Mouse (Mus musculus) kidney, embryonic 15.5 days (tissue): ENCODE data around the gene Emc10. TPM values are rescaled to one million over a fixed set of nuclear protein-coding genes. Genes with fewer than 3 reads are reported as not detected.

ENCODE experiments used
- ATAC-seq: fragments of 200-750 bp; cut with Nextera tagmentation; replicated peaks from 2 replicates; pipeline ENCODE4 v1.8.0; 2017; ENCODE audit warnings: moderate TSS enrichment; ENCODE audit not compliant: low FRiP score
- H3K27ac ChIP-seq: fragments of 300-500 bp; sonication (generic); 2 replicates; pipeline ENCODE4 v1.5.1; 2015; ENCODE audit warnings: mild to moderate bottlenecking, inconsistent platforms
- H3K27me3 ChIP-seq: fragments of 300-500 bp; sonication (generic); 2 replicates; pipeline ENCODE4 v1.6.1; 2015; ENCODE audit warnings: inconsistent platforms
- H3K36me3 ChIP-seq: fragments of 300-500 bp; sonication (generic); 2 replicates; pipeline ENCODE4 v1.6.1; 2015; ENCODE audit warnings: inconsistent platforms
- H3K4me1 ChIP-seq: fragments of 300-500 bp; sonication (generic); 2 replicates; pipeline ENCODE4 v1.6.1; 2015; ENCODE audit warnings: inconsistent platforms
- H3K4me2 ChIP-seq: fragments of 300-500 bp; sonication (generic); 2 replicates; pipeline ENCODE4 v1.6.1; 2015; ENCODE audit warnings: moderate library complexity, mild to moderate bottlenecking, inconsistent platforms
- H3K4me3 ChIP-seq: fragments of 300-500 bp; sonication (generic); replicated peaks from 2 replicates; pipeline ENCODE4 v1.5.1; 2015; ENCODE audit warnings: mild to moderate bottlenecking, inconsistent platforms
- H3K9ac ChIP-seq: fragments of 300-500 bp; sonication (generic); 2 replicates; pipeline ENCODE4 v1.6.1; 2015; ENCODE audit warnings: mild to moderate bottlenecking, inconsistent platforms
- H3K9me3 ChIP-seq: fragments of 300-500 bp; sonication (generic); replicated peaks from 2 replicates; pipeline ENCODE4 v1.6.1; 2016; ENCODE audit warnings: inconsistent platforms
- WGBS: fragments of 180-500 bp; shearing (Covaris S2); methylation state at CpG from one replicate; pipeline ENCODE4 v1.1.7; 2015; ENCODE audit warnings: mixed read lengths; 5-methylcytosine and 5-hydroxymethylcytosine counted together
- polyA plus RNA-seq: library from polyadenylated mRNA; unstranded; fragments of >200 nt; fragmentation: Nextera tagmentation; extraction: Ambion mirVana; gene quantifications from 2 replicates; pipeline ENCODE4 v1.2.1, GENCODE M21; 2015

Gene Emc10
- polyA plus RNA-seq, 1 experiment from 2014 or later, result 120 TPM

GRCm38 (mm10) chr7:44474419-44474818 is 21.9 kb downstream of the Emc10 start:
- Histone ChIP-seq H3K4me2 (no peak overlapping the region), H3K27ac (no peak overlapping the region), H3K9ac (no peak overlapping the region), H3K27me3 (peaks cover 62% of the 10 kb centered on the region), H3K36me3 (0 out of 2 replicates have a peak, but pooled peaks cover 4% of the 10 kb centered on the region), H3K4me1 (peaks cover 16% of the 10 kb centered on the region; the same call in 1 of the 2 replicates), H3K9me3 (no peaks in the 10 kb centered on the region), H3K4me3 (no peak overlapping the region)
- WGBS, result 33% methylated on average over 4 of the region's 4 CpGs
- ATAC-seq, result peak; percentile 27; the same call in 1 of the 2 replicates

GRCm38 (mm10) chr7:44472961-44473646 is 23.2 kb downstream of the Emc10 start:
- peaks cover 50% of the 10 kb centered on the region for H3K27me3 ChIP-seq
- ATAC-seq, result no peak
- no peak overlapping the region for H3K27ac ChIP-seq
- H3K9me3 ChIP-seq, result no peaks in the 10 kb centered on the region
- no peak overlapping the region for H3K4me2 ChIP-seq
- H3K9ac ChIP-seq, result no peak overlapping the region
- WGBS, result 48% methylated on average over 9 of the region's 9 CpGs
- H3K4me3 ChIP-seq, result no peak overlapping the region
- peaks cover 26% of the 10 kb centered on the region for H3K4me1 ChIP-seq
- H3K36me3 ChIP-seq, result 0 out of 2 replicates have a peak, but pooled peaks cover 4% of the 10 kb centered on the region

GRCm38 (mm10) chr7:44472558-44472885 is 23.8 kb downstream of the Emc10 start:
- ATAC-seq, result no peak
- no peak overlapping the region for H3K4me2 ChIP-seq
- H3K9me3 ChIP-seq, result no peaks in the 10 kb centered on the region
- H3K9ac ChIP-seq, result no peak overlapping the region
- H3K4me1 ChIP-seq, result peaks cover 27% of the 10 kb centered on the region
- H3K27me3 ChIP-seq, result peaks cover 44% of the 10 kb centered on the region
- H3K36me3 ChIP-seq, result 0 out of 2 replicates have a peak, but pooled peaks cover 4% of the 10 kb centered on the region
- H3K4me3 ChIP-seq, result no peak overlapping the region
- 18% methylated on average over 1 of the region's 1 CpGs for WGBS
- no peak overlapping the region for H3K27ac ChIP-seq

GRCm38 (mm10) chr7:44471880-44472557 is 24.3 kb downstream of the Emc10 start:
- no peak for ATAC-seq
- H3K27me3 ChIP-seq, result peaks cover 40% of the 10 kb centered on the region
- H3K36me3 ChIP-seq, result 0 out of 2 replicates have a peak, but pooled peaks cover 4% of the 10 kb centered on the region
- H3K4me3 ChIP-seq, result no peak overlapping the region
- H3K9me3 ChIP-seq, result no peaks in the 10 kb centered on the region
- peaks cover 32% of the 10 kb centered on the region for H3K4me1 ChIP-seq
- H3K4me2 ChIP-seq, result no peak overlapping the region
- no peak overlapping the region for H3K9ac ChIP-seq
- 39% methylated on average over 6 of the region's 6 CpGs for WGBS
- no peak overlapping the region for H3K27ac ChIP-seq

DNA sequence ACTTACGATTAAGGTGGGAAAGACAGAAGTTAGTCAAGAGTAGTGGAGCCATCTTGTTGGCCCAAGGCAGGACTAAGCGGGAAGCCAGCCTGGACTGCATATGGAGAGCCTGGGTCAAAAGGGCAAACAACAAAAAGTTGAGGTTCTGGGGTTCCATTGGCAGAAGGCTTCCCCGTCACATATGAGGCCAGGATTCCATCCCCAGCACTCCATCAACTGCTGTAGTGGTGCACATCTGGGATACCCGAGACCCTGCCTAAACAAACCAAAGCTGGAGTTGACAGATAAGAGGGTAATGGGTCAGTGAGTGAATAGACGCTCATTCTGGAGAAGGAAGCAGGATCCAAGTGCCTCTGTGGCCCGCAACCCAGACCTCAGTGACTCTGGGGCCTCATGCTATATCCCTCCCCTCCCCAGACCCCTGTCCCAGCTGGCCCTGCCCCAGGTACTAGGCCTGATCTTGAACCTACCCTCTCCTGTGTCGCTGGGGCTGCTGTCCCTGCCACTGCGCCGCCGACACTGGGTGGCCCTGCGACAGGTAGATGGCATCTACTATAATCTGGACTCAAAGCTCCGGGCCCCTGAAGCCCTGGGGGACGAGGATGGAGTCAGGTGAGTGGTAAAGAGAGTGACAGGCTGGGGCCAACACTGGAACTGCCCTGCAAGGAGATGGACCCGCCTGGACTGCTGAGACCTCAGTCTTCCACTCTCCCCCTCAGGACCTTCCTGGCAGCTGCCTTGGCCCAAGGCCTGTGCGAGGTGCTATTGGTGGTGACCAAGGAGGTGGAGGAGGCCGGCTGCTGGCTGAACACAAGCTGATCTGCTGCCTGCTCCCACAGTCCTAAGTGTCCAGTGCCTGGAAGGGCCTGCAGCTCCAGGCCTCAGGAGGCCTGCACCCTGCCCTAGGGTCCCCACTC is 25.4 kb downstream of the Emc10 start:
- WGBS, result 81% methylated on average over 16 of the region's 16 CpGs

DNA sequence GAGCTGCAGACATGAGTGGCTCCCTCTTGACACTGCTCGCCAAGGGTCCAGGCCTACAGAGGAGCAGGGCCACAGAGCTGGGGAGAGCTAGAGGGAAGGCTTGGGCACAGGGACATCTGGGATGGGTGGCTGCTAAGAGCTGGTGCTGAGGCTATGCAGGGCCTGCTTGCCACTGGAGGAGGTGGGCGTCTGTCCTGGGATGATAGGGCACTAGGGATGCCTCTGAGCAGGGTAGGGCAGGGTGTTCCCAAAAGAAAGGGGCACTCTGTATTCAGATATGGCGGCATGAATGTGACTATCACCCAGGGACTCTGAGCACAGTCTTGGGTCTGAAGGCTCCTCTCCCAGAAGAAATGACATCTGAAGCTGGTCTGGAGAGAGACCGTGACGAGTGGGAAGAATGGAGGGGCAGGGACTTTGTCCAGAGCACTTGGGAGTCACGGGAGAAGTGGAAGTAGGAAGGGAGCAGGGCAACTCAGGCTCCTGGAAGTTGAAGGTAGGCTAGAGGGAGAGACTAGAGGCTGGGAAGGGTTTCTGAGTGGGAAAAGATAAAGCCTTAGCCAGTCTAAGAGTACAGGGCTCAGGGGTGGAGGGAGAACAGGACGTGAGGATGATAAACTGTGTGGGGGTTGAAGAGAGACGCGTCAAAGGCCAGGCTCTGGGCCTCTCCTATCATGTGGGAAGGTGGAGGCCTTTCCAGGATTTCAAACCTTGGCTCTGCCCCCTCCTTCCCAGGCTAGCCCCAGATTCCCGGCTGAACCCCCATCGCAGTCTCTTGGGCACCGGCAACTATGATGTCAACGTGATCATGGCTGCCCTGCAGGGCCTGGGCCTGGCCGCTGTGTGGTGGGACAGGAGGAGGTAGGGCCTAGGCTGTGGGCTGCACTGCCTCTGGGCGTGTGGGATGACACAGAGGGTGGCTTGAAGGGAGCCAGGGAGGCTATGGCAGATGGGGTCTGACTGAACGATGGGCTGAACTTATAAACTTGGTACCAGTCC is 26.4 kb downstream of the Emc10 start:
- Histone ChIP-seq H3K4me1 (peaks cover 34% of the 10 kb centered on the region), H3K27ac (no peak overlapping the region), H3K9ac (no peak overlapping the region), H3K4me2 (no peak overlapping the region), H3K9me3 (no peaks in the 10 kb centered on the region), H3K36me3 (0 out of 2 replicates have a peak, but pooled peaks cover 4% of the 10 kb centered on the region), H3K4me3 (no peak overlapping the region), H3K27me3 (peaks cover 25% of the 10 kb centered on the region)
- 87% methylated on average over 16 of the region's 16 CpGs for WGBS
- no peak for ATAC-seq

More for the DNA sequence above, 25.4 kb downstream of the Emc10 start:
- Histone ChIP-seq H3K27me3 (peaks cover 30% of the 10 kb centered on the region), H3K4me3 (no peak overlapping the region), H3K36me3 (0 out of 2 replicates have a peak, but pooled peaks cover 4% of the 10 kb centered on the region), H3K9me3 (no peaks in the 10 kb centered on the region), H3K27ac (no peak overlapping the region), H3K9ac (no peak overlapping the region), H3K4me1 (peaks cover 34% of the 10 kb centered on the region), H3K4me2 (no peak overlapping the region)
- no peak for ATAC-seq

GRCm38 (mm10) chr7:44468644-44469285 is 27.6 kb downstream of the Emc10 start:
- H3K27me3 ChIP-seq, result peaks cover 26% of the 10 kb centered on the region
- no peak for ATAC-seq
- peaks cover 29% of the 10 kb centered on the region for H3K4me1 ChIP-seq
- no peak overlapping the region for H3K27ac ChIP-seq
- H3K9me3 ChIP-seq, result no peaks in the 10 kb centered on the region
- peak overlapping the region; percentile 62 for H3K4me2 ChIP-seq
- H3K9ac ChIP-seq, result peak overlapping the region; percentile 53
- 76% methylated on average over 15 of the region's 15 CpGs for WGBS
- 0 out of 2 replicates have a peak, but pooled peaks cover 4% of the 10 kb centered on the region for H3K36me3 ChIP-seq
- H3K4me3 ChIP-seq, result peak overlapping the region; percentile 63

GRCm38 (mm10) chr7:44467811-44468411 is 28.4 kb downstream of the Emc10 start, which contains the start of gene Josd2:
TSS of gene Josd2 (plus strand) at chr7:44467980.
- ATAC-seq, result peak; percentile 97
- H3K9me3 ChIP-seq, result no peaks in the 10 kb centered on the region
- under 1% methylated on average over 42 of the region's 42 CpGs for WGBS

GRCm38 (mm10) chr7:44466888-44467311 is 29.4 kb downstream of the Emc10 start:
- Histone ChIP-seq H3K9me3 (no peaks in the 10 kb centered on the region), H3K9ac (no peak overlapping the region), H3K4me3 (peak overlapping the region; percentile 63), H3K36me3 (0 out of 2 replicates have a peak, but pooled peaks cover 4% of the 10 kb centered on the region), H3K4me1 (peaks cover 34% of the 10 kb centered on the region), H3K4me2 (peak overlapping the region; percentile 62), H3K27me3 (peaks cover 35% of the 10 kb centered on the region), H3K27ac (no peak overlapping the region)
- no peak for ATAC-seq
- 85% methylated on average over 16 of the region's 16 CpGs for WGBS

More at GRCm38 (mm10) chr7:44467811-44468411, 28.4 kb downstream of the Emc10 start, which contains the start of gene Josd2:
- Histone ChIP-seq H3K27me3 (peaks cover 29% of the 10 kb centered on the region), H3K27ac (peak within 1 kb of the TSS; percentile 52), H3K36me3 (0 out of 2 replicates have a peak, but pooled peaks cover 4% of the 10 kb centered on the region), H3K4me1 (peaks cover 30% of the 10 kb centered on the region), H3K4me3 (peak within 1 kb of the TSS; percentile 63), H3K9ac (peak within 1 kb of the TSS; percentile 53), H3K4me2 (peak within 1 kb of the TSS; percentile 62)
